Mouse (Mus musculus) limb, embryonic 12.5 days (tissue): Measurements from ENCODE around the gene Mapk10. TPM values are rescaled to one million over a fixed set of nuclear protein-coding genes. Genes with fewer than 3 reads are reported as not detected.

Experiments used
- ATAC-seq: fragments of 200-750 bp; cut with Nextera tagmentation; 2 replicates; pipeline ENCODE4 v1.8.0; 2017; ENCODE audit warnings: low read depth, moderate TSS enrichment; ENCODE audit not compliant: insufficient number of reproducible peaks, insufficient read depth, low FRiP score, low TSS enrichment
- H3K27ac ChIP-seq: fragments of 300-500 bp; sonication (generic); 2 replicates; pipeline ENCODE4 v1.5.1; 2016; ENCODE audit warnings: mild to moderate bottlenecking, moderate library complexity
- H3K27me3 ChIP-seq: fragments of 300-500 bp; sonication (generic); 2 replicates; pipeline ENCODE4 v1.6.1; 2016; ENCODE audit warnings: mild to moderate bottlenecking, moderate library complexity
- H3K36me3 ChIP-seq: fragments of 300-500 bp; sonication (generic); 2 replicates; pipeline ENCODE4 v1.6.1; 2016; ENCODE audit warnings: mild to moderate bottlenecking, moderate library complexity
- H3K4me1 ChIP-seq: fragments of 300-500 bp; sonication (generic); replicated peaks from 2 replicates; pipeline ENCODE4 v1.6.1; 2016
- H3K4me2 ChIP-seq: fragments of 300-500 bp; sonication (generic); 2 replicates; pipeline ENCODE4 v1.6.1; 2016; ENCODE audit warnings: mild to moderate bottlenecking, moderate library complexity
- H3K4me3 ChIP-seq: fragments of 300-500 bp; sonication (generic); replicated peaks from 2 replicates; pipeline ENCODE4 v1.5.1; 2016; ENCODE audit warnings: mild to moderate bottlenecking
- H3K9ac ChIP-seq: fragments of 300-500 bp; sonication (generic); replicated peaks from 2 replicates; pipeline ENCODE4 v1.6.1; 2016; ENCODE audit warnings: mild to moderate bottlenecking, moderate library complexity
- H3K9me3 ChIP-seq: fragments of 300-500 bp; sonication (generic); 2 replicates; pipeline ENCODE4 v1.6.1; 2016; ENCODE audit warnings: mild to moderate bottlenecking, moderate library complexity
- WGBS: fragments of 180-500 bp; shearing (Covaris S2); methylation state at CpG from one replicate; pipeline ENCODE4 v1.1.7; 2016; 5-methylcytosine and 5-hydroxymethylcytosine counted together
- polyA plus RNA-seq: library from polyadenylated mRNA; unstranded; fragments of >200 nt; fragmentation: Nextera tagmentation; extraction: Ambion mirVana; gene quantifications from 2 replicates; pipeline ENCODE4 v1.2.1, GENCODE M21; 2016

The Mapk10 gene
- polyA plus RNA-seq, 1 experiment from 2014 or later = 0.45 TPM

DNA sequence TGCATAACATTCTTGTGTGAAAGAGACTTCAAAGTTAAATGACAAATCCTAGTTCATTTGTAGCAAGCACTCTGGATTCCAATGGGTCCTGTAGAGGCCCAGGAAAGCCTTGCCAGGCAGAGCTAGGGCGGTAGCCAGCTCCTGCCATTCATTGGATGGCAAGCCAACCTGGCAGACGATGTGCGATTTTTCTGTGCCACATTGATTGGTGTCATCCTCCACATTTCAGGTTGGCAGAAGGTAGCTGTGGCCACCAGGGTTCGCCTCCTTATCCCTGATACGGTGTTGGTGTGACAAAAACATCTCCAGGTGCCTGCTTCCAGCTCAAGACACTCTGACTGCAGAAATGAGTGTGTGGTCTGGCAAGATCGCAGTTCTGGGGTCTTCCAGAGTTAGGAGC, 210.6 kb downstream of the Mapk10 start:
- WGBS = 74% methylated on average over 6 of the region's 6 CpGs
- H3K27me3 ChIP-seq = no peaks in the 10 kb centered on the region
- H3K9ac ChIP-seq = no peak overlapping the region
- H3K4me3 ChIP-seq = no peak overlapping the region
- no peak for ATAC-seq
- no peaks in the 10 kb centered on the region for H3K9me3 ChIP-seq
- H3K4me1 ChIP-seq = peaks cover 33% of the 10 kb centered on the region
- H3K4me2 ChIP-seq = no peak overlapping the region
- no peak overlapping the region for H3K27ac ChIP-seq
- H3K36me3 ChIP-seq = no peaks in the 10 kb centered on the region

DNA sequence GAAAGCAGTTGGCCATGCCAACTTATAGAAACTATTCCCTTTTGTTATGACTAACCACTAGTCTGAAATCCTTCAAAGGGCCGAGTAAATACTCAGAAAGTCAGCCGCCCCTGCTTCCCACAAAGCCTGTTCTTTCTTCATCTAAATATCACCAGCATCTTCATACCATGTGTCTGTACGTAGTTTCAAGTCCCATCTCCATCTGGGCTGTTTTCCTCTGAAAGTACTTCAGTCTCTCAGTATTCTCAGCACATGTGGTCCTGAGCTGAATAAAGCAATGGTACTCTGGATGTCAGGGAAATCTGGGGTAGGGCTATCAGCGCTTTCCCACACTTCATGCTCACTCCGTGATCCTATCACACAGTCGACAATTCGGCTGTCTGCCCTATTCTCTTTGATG, 212.6 kb downstream of the Mapk10 start:
- WGBS = 89% methylated on average over 7 of the region's 7 CpGs
- Histone ChIP-seq H3K27ac (no peak overlapping the region), H3K4me1 (peaks cover 33% of the 10 kb centered on the region), H3K4me3 (no peak overlapping the region), H3K9me3 (no peaks in the 10 kb centered on the region), H3K36me3 (no peaks in the 10 kb centered on the region), H3K27me3 (no peaks in the 10 kb centered on the region), H3K4me2 (no peak overlapping the region), H3K9ac (no peak overlapping the region)
- no peak for ATAC-seq

DNA sequence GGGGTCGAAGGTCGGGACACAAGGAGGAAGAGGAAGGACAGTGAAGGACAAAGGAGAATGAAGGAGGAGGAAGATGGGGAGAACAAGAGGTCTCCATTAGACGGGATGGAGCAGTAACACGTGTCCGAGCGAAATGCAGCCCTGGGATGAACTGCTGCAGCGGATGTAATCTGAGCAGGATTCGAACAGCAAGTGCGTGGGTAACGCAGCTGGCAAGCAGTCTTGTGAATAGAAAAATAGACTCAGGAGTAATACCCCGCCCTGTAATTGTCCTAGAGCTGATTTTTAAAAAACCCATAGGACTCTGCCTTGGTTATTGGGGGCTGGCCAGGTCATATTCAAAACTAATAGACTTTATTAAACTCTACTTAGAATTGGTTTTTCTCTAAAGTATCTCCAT, 213.2 kb downstream of the Mapk10 start:
- no peak for ATAC-seq
- WGBS = 87% methylated on average over 11 of the region's 11 CpGs
- no peak overlapping the region for H3K4me2 ChIP-seq

DNA sequence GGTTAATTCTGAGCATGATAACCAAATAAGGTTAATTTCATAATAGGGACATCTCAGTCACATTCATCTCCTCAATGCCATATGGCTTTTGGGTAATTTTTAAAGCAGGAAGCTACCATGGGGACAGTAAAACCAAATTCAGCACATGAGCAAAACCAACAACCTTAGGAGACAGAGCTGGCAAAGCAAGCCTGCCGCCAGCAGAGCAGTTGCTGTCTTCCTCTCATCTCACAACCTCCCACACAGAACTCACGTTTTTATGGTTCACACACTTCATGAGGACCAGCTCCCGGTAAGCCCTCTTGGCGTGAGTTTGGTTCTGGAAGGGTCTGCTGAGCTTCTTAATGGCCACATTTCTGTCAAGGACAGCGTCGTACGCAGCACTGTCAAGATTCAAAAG, 214.8 kb downstream of the Mapk10 start:
- Histone ChIP-seq H3K9ac (no peak overlapping the region), H3K27me3 (no peaks in the 10 kb centered on the region), H3K4me2 (no peak overlapping the region), H3K4me3 (no peak overlapping the region), H3K27ac (no peak overlapping the region), H3K4me1 (peaks cover 21% of the 10 kb centered on the region), H3K36me3 (no peaks in the 10 kb centered on the region), H3K9me3 (no peaks in the 10 kb centered on the region)
- no peak for ATAC-seq
- 83% methylated on average over 7 of the region's 7 CpGs for WGBS

More for the DNA sequence above, 213.2 kb downstream of the Mapk10 start:
- no peak overlapping the region for H3K4me3 ChIP-seq
- H3K27ac ChIP-seq = no peak overlapping the region
- H3K4me1 ChIP-seq = peaks cover 33% of the 10 kb centered on the region
- H3K27me3 ChIP-seq = no peaks in the 10 kb centered on the region
- H3K36me3 ChIP-seq = no peaks in the 10 kb centered on the region
- H3K9me3 ChIP-seq = no peaks in the 10 kb centered on the region
- no peak overlapping the region for H3K9ac ChIP-seq

DNA sequence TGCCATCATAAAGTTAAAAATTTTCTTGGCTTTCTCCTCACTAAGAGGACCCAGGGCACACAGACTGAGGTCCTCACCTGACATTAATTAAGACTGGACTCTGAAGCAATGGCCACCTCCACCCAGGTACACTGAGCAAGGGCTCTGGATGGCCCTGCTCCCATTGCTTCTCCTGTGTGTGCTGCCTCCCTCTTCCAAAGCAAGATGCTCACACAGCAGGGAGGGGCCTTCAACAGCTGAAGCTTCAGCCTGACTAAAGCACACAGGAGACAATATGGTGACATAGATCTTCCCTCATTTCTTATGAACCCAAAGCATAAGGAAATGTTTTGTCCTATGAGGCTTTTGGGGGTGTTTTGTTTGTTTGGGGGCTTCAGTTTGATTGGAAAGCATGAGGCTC, 215.2 kb downstream of the Mapk10 start:
- Histone ChIP-seq H3K9me3 (no peaks in the 10 kb centered on the region), H3K36me3 (no peaks in the 10 kb centered on the region), H3K9ac (no peak overlapping the region), H3K4me1 (peaks cover 16% of the 10 kb centered on the region), H3K4me3 (no peak overlapping the region), H3K27me3 (no peaks in the 10 kb centered on the region), H3K4me2 (no peak overlapping the region), H3K27ac (no peak overlapping the region)
- ATAC-seq = no peak

DNA sequence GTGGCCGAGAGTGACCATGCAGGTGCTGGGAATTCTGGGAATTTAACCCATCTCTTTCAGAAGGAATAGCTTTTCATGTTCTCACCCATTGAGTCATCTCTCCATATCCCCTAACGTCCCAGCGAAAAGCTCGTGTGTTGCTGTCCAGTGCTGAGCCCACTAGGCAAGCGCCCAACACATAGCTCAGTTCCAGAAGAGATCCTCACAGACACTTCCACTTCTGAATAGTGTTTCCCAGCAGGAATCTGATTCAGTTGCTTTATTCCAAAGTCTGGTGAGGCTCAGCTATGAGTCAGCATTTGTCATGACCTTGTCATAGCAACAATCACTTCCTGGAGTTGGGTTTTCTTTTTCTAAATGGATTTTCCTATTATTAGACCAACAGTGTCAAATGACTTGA, 217.2 kb downstream of the Mapk10 start:
- no peak for ATAC-seq
- H3K4me3 ChIP-seq = no peak overlapping the region
- WGBS = 85% methylated on average over 5 of the region's 5 CpGs
- 0 out of 2 replicates have a peak, but pooled peaks cover 2% of the 10 kb centered on the region for H3K4me1 ChIP-seq
- H3K9me3 ChIP-seq = no peaks in the 10 kb centered on the region
- H3K4me2 ChIP-seq = no peak overlapping the region
- no peaks in the 10 kb centered on the region for H3K36me3 ChIP-seq
- no peak overlapping the region for H3K27ac ChIP-seq
- H3K9ac ChIP-seq = no peak overlapping the region
- H3K27me3 ChIP-seq = no peaks in the 10 kb centered on the region

DNA sequence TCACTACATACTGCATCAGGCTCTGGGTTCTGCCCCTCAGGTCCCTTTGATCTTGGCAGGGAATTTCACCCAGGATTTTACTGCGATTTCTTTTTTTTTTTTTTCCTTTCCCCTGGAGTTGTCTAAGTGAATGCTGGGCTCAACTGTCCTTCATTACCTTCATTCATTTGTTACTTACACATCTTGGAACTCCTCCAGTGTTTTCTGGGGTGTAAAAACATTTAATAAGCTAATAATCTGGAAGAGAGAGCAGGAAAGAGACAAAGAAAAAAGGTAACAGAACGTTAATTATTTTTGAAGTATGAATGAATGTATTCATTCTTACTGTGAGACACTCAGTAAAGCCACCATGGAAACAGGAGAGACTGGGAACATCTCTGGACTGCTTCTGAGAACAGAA, 219.4 kb downstream of the Mapk10 start:
- 53% methylated on average over 2 of the region's 2 CpGs for WGBS
- ATAC-seq = no peak

DNA sequence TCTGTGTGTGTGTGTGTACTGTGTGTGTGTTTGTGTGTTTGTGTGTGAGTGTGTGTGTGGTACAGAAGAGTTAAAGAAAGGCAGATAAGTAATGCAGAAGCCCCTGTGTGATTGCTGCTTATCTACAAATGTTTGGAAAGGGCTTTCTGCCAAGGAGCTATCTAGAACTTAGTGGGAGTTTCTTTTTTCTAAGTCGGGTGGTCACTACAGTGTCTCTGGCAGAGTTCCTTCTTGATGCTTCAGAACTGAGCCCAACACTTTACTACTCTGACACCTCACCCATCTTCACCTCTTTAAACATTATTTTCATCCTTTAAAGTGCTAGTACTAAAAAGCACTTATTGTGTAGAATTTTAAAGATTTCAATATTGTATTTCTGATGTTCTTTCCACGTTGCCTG, 232.8 kb downstream of the Mapk10 start:
- no peaks in the 10 kb centered on the region for H3K36me3 ChIP-seq
- no peak for ATAC-seq
- no peak overlapping the region for H3K27ac ChIP-seq
- H3K27me3 ChIP-seq = no peaks in the 10 kb centered on the region
- 78% methylated on average over 2 of the region's 2 CpGs for WGBS
- H3K9me3 ChIP-seq = no peaks in the 10 kb centered on the region
- no peak overlapping the region for H3K4me3 ChIP-seq
- H3K4me1 ChIP-seq = no peaks in the 10 kb centered on the region
- no peak overlapping the region for H3K4me2 ChIP-seq
- H3K9ac ChIP-seq = no peak overlapping the region

More for the DNA sequence above, 219.4 kb downstream of the Mapk10 start:
- Histone ChIP-seq H3K9me3 (no peaks in the 10 kb centered on the region), H3K4me1 (no peaks in the 10 kb centered on the region), H3K4me3 (no peak overlapping the region), H3K4me2 (no peak overlapping the region), H3K9ac (no peak overlapping the region), H3K36me3 (no peaks in the 10 kb centered on the region), H3K27me3 (no peaks in the 10 kb centered on the region), H3K27ac (no peak overlapping the region)

DNA sequence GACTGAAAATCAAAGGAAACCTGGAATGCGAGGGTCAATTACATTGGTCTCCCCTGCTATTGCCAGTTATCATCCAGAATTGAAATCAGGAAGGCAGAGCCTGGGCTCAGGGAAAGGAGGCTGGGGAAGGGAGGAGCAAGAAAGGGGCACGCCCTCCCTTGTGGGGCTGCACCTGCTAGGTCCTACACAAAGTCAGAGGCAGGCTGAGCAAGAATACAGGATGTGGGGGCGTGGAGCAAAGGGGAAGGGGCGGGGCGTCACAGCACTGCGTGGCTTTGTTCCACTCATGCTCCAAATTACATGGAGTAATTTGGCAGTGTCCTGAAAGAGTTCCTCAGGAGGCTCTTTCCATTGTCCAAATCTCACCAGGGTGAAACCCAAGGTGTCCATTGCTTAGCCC, 234.0 kb downstream of the Mapk10 start:
- Histone ChIP-seq H3K36me3 (no peaks in the 10 kb centered on the region), H3K9ac (no peak overlapping the region), H3K4me2 (no peak overlapping the region), H3K27ac (no peak overlapping the region), H3K4me1 (no peaks in the 10 kb centered on the region), H3K9me3 (no peaks in the 10 kb centered on the region), H3K27me3 (no peaks in the 10 kb centered on the region), H3K4me3 (no peak overlapping the region)
- WGBS = 60% methylated on average over 6 of the region's 6 CpGs
- ATAC-seq = no peak

DNA sequence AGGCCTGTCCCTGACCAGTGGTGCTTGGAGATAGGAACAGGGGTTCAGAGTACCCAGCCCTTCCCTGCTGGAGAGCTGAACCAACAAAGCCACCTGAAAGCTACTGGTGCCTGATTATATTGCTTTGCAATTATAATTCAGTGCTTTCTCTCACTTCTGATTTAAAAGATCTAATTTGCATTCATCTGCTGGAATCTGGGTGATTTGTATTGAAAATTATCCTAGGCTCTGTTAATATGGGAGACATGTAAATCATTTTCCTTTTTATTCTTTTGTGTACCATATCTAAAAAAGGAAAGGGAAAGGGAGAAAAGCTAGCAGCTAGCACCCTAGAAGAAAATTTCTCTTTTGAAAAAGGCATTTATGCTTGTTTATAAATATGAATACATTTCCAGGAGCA, 234.6 kb downstream of the Mapk10 start:
- ATAC-seq = no peak
- no peak overlapping the region for H3K27ac ChIP-seq
- no peaks in the 10 kb centered on the region for H3K9me3 ChIP-seq
- H3K9ac ChIP-seq = no peak overlapping the region
- H3K4me1 ChIP-seq = no peaks in the 10 kb centered on the region
- H3K4me3 ChIP-seq = no peak overlapping the region
- H3K27me3 ChIP-seq = no peaks in the 10 kb centered on the region
- no peaks in the 10 kb centered on the region for H3K36me3 ChIP-seq
- no peak overlapping the region for H3K4me2 ChIP-seq

DNA sequence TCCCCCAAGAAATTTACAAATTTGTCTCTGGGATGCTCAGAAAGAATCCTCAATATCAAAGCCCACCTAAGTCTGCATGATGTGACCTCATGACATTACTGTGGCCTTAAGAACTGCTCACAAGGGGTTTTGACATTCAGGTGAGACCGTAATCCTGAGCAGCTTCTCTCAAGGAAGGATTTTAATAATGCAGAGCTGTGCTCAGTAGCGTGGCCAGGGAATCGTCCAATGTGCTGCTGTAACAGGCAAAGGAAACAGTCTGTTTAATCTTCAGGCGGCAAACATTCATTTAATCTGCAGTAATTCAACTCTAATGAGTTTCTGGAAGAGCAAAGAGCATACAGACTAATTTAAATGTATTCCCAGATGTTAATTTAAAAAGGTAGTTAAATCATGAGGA, 236.7 kb downstream of the Mapk10 start:
- WGBS = 64% methylated on average over 4 of the region's 4 CpGs
- H3K27me3 ChIP-seq = no peaks in the 10 kb centered on the region
- H3K4me2 ChIP-seq = no peak overlapping the region

DNA sequence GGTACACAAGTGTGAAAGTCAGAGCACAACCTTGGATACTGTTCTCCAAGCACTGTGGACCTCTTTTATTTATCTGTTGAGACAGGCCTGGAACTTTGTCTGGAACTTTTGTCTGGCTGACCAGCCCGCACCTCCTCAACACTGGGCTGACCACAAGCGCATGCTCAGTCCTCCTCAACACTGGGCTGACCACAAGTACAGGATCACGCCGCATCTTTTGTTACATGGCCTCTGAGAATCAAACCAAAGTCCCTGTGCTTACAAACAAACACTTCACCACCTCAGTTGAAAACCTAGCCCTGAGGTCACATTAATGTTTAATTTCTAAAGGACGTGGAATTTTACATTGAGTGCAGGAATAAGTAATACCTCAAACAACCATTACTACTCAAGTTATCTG, 246.7 kb downstream of the Mapk10 start:
- Histone ChIP-seq H3K4me1 (no peaks in the 10 kb centered on the region), H3K9me3 (0 out of 2 replicates have a peak, but pooled peaks cover 5% of the 10 kb centered on the region), H3K4me3 (no peak overlapping the region), H3K36me3 (no peaks in the 10 kb centered on the region), H3K4me2 (no peak overlapping the region), H3K9ac (no peak overlapping the region), H3K27me3 (no peaks in the 10 kb centered on the region), H3K27ac (no peak overlapping the region)
- ATAC-seq = no peak
- 91% methylated on average over 5 of the region's 5 CpGs for WGBS

More for the DNA sequence above, 236.7 kb downstream of the Mapk10 start:
- Histone ChIP-seq H3K9ac (no peak overlapping the region), H3K4me1 (no peaks in the 10 kb centered on the region), H3K4me3 (no peak overlapping the region), H3K27ac (no peak overlapping the region), H3K9me3 (no peaks in the 10 kb centered on the region), H3K36me3 (no peaks in the 10 kb centered on the region)
- ATAC-seq = no peak
